Mouse (Mus musculus): Measurements from ENCODE around the gene Frat1.

Gene Frat1

GRCm38 (mm10) chr19:41829381-41830105 lies at the start of gene Frat1:
Gene Frat1, plus strand, starts transcription at chr19:41829970.
- DNase-seq = peak; percentile 90 to 93

DNA sequence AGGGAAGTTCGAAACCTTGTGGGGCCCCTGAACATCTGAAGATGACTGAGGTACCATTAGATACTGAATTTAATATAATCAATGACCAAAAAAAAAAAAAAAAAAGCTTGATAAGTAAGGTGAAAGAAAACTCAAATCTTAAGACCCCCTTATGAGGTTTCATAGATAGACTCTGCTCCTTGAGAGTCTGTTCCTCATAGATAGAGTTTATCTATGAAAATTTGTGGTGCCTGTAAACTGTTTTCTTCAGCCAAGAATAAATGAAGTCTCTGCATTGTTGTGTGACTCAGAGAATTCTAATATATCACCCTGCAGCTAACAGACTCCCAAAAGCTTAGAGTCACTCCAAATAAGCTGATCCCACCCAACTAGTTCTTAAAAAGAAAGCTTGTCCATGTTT lies 42.9 kb upstream of the Frat1 start:
- no peak for DNase-seq

GRCm38 (mm10) chr19:41789110-41789961 lies 40.4 kb upstream of the Frat1 start:
- DNase-seq = no peak

GRCm38 (mm10) chr19:41791384-41791783 lies 38.4 kb upstream of the Frat1 start:
- DNase-seq = no peak

GRCm38 (mm10) chr19:41792934-41793486 lies 36.8 kb upstream of the Frat1 start:
- no peak for DNase-seq

DNA sequence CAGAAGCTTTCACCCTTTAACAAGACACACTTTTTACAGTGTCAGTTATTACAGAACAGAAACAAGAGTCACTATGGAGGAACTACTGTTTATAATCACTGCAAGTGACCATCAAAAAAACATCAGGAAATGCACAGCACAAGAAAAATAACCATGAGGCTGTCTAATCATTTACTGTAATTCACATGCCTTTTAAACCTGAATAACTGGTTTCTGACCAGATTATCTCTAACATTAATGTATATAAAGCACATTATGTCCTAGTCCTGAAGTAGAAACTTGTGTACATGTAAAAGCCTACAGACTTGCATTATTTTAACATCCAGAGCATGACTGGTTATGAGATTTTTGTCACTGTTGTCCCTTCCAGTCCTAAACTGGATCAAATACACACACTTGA lies 35.8 kb upstream of the Frat1 start:
- DNase-seq = no peak

- no peak for DNase-seq
Observed at GRCm38 (mm10) chr19:41794901-41795300, 34.9 kb upstream of the Frat1 start.

DNA sequence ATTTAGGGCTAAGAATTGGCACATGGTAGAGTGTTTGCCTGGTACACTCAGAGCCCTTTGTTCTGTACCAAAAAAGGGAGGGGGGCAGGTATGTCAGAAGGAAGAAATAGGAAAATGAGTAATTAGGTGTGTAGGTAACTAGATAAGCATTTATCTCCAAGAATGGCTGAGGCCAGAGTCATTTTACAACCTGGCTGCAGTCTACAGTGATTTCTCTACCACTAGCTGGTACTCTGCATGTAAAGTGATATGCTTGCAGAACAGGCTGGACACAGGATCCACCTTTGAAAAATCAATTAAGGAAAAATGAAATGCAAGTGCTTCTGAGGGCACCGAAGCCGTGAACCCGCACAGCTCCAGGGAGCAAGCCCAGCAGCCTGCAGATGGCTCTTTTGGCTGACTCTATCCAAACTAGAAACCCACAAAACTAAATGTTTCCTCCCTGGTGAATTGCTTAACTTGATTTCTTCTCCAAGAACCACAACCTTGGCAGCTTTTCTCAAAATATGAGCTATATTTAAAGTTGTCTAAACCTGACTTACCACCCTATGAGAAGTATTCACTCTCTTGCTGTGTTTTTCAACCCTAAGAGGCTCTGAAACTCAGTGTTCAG lies 33.5 kb upstream of the Frat1 start:
- no peak for DNase-seq

DNA sequence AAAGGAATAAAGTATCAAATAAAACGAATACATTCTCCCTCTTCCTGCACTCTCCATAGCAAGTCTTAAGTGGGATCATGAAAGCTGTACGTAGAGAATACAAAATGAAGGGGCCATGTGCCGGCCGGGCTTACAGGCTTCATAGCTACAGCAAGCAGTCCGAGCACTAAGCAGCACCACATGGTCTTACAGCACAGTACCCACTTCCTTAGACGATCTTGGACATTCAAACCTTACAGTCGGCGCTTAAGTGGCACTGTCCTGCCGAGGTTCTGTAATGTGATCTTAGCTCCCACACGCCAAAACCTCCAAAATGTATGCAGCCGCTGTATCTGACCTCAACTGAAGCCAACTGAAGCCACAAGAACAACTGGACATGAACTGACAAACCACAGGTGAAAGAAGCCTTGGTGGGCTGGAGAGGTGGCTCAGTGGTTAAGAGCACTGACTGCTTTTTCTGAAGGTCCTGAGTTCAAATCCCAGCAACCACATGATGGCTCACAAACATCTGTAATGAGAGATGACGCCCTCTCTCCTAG lies 32.9 kb upstream of the Frat1 start:
- DNase-seq = no peak

DNA sequence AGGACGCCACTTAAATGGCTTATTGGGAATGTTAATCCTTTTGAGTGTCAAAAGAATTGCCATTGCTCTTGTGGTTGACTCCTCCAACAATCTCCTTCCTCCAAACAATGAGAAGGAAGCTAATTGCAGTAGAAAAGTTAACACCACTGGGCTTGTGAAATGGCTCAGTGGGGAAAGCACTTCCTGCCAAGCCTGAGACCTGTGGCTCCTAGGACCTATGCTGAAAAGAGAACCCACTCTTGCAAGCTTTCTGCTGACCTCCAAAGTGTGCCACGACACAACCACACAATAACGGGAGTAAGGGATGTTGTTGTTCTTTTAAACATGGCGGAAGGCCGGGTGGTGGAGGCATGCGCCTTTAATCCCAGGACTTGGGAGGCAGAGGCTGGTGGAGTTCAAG lies 32.2 kb upstream of the Frat1 start:
- no peak for DNase-seq

GRCm38 (mm10) chr19:41800451-41800850 lies 29.3 kb upstream of the Frat1 start:
- DNase-seq = no peak

DNA sequence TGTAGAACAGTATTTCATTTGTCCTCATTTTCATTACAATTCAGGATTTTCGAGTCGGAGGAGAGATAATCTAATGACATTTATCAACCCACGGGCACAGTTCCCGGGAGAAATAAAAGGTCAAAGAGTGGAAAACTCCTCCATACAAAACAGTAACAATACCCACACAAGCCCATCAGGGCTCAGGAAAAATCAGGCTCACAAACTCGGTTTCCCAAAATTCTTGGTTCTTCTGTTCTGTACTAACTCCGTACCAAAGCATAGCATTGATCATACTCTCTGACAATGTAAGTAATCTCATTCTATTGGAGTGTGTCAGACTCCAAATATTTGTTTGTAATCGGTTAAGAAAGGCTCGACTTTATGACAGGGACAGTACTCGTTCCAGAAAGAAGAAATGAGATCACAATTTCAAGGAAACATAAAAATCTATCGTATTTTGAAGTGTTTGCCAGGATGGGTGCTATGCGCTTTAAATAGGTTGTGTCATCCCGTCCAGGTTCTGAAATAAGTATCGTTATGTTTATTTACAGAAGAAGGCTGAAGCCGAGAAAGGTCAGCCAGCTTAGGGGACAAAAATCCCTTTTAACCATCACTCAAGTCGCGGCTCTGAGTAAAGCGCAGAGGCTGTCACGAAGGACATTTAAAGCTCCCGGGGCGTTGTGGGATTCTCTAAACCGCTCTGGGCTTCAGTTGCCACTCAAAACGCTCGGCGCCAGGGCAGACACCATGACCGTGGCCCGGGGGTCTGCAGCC lies 28.6 kb upstream of the Frat1 start:
- DNase-seq = no peak

- peak; percentile 88 to 92 for DNase-seq
Observed at GRCm38 (mm10) chr19:41801742-41802369, 27.9 kb upstream of the Frat1 start, which contains the start of gene Arhgap19. Gene Arhgap19, minus strand, starts transcription at chr19:41802047.

- DNase-seq = peak; percentile 74 to 80
Observed at GRCm38 (mm10) chr19:41803322-41803721, 26.4 kb upstream of the Frat1 start.

- no peak for DNase-seq
Observed at GRCm38 (mm10) chr19:41805831-41806230, 23.9 kb upstream of the Frat1 start.

DNA sequence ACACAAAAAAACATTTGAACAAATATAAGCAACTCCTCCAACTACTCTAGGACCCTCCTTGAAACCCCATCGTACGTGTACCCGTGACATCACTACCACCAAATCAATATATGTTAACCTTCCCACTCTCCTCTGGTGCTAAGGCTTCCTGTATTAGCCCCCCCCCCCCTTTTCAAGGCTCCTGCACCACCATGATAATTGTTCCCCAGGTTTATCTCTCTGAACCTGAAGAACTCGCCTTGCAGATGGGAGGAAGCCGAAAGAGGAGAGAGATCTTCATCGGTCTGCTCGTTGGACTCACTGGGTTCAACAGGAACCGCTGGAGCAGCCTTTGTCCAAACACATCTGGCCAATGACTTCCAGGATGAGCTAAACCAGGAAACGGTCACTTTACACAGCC lies 22.3 kb upstream of the Frat1 start:
- DNase-seq = no peak

GRCm38 (mm10) chr19:41808104-41808634 lies 21.6 kb upstream of the Frat1 start:
- no peak for DNase-seq

GRCm38 (mm10) chr19:41810074-41810473 lies 19.7 kb upstream of the Frat1 start:
- no peak for DNase-seq

- no peak for DNase-seq
Observed at GRCm38 (mm10) chr19:41812525-41812924, 17.2 kb upstream of the Frat1 start.

DNA sequence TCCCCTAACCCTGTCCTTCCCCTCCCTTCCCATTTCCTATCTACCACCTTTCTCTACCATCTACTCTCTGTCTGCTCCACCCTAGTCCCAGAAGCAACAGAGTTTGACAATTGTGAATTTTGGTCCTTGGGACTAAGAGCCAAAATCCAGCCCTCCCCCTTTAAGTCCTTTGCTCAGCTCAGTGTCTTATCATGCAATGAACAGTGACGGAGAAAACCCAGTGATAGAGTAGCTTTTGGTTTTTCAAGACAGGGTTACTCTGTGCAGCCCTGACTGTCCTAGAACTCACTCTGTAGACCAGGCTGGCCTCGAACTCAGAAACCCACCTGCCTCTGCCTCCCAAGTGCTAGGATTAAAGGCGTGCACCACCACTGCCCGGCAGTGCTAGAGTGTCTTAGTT lies 16.4 kb upstream of the Frat1 start:
- DNase-seq = no peak

- DNase-seq = no peak
Observed at GRCm38 (mm10) chr19:41816410-41816809, 13.4 kb upstream of the Frat1 start.
